Mouse (Mus musculus): ENCODE measurements around the gene H2al1d.
A peak's percentile ranks its signal among the peaks of the same experiment; 100 is the strongest.
"Not testable (repeated sequence)": the region's sequence is repeated elsewhere in the genome, so short reads cannot be mapped to it uniquely, and the experiment has no call there.

H2al1d gene

GRCm38 (mm10) chrX:11308524-11308923 lies at the start of gene H2al1d:
Gene H2al1d, plus strand, starts transcription at chrX:11308824.
- not testable (repeated sequence) for DNase-seq

- no peak for DNase-seq
Observed at GRCm38 (mm10) chrX:11264918-11265317, 43.7 kb upstream of the H2al1d start.

GRCm38 (mm10) chrX:11267791-11268190 lies 40.8 kb upstream of the H2al1d start:
- no peak for DNase-seq

GRCm38 (mm10) chrX:11269074-11269473 lies 39.5 kb upstream of the H2al1d start:
- peak; percentile 75 to 82 for DNase-seq

GRCm38 (mm10) chrX:11273190-11273589 lies 35.4 kb upstream of the H2al1d start:
- DNase-seq = no peak

- DNase-seq = no peak
Observed at GRCm38 (mm10) chrX:11277083-11277482, 31.5 kb upstream of the H2al1d start.

- no peak for DNase-seq
Observed at GRCm38 (mm10) chrX:11280741-11281140, 27.9 kb upstream of the H2al1d start.

- DNase-seq = peak; percentile 22 to 24
Observed at GRCm38 (mm10) chrX:11288306-11288882, 20.2 kb upstream of the H2al1d start.

GRCm38 (mm10) chrX:11289244-11289643 lies 19.4 kb upstream of the H2al1d start:
- DNase-seq = no peak

GRCm38 (mm10) chrX:11298957-11299356 lies 9.7 kb upstream of the H2al1d start, which contains the start of gene H2al1a:
Gene H2al1a, plus strand, starts transcription at chrX:11299257.
- DNase-seq = not testable (repeated sequence)

GRCm38 (mm10) chrX:11302132-11302531 lies 6.5 kb upstream of the H2al1d start, which contains the start of gene H2al1b:
Gene H2al1b, plus strand, starts transcription at chrX:11302432.
- not testable (repeated sequence) for DNase-seq

- not testable (repeated sequence) for DNase-seq
Observed at GRCm38 (mm10) chrX:11305355-11305754, 3.3 kb upstream of the H2al1d start, which contains the start of gene H2al1c. Gene H2al1c, plus strand, starts transcription at chrX:11305655.

- DNase-seq = not testable (repeated sequence)
Observed at GRCm38 (mm10) chrX:11311634-11312033, 3.0 kb downstream of the H2al1d start, which contains the start of gene H2al1e. Gene H2al1e, plus strand, starts transcription at chrX:11311934.

- DNase-seq = not testable (repeated sequence)
Observed at GRCm38 (mm10) chrX:11314858-11315257, 6.2 kb downstream of the H2al1d start, which contains the start of gene H2al1f. Gene H2al1f, plus strand, starts transcription at chrX:11315158.

GRCm38 (mm10) chrX:11317956-11318355 lies 9.3 kb downstream of the H2al1d start, which contains the start of gene H2al1g:
Gene H2al1g, plus strand, starts transcription at chrX:11318256.
- DNase-seq = not testable (repeated sequence)

- DNase-seq = not testable (repeated sequence)
Observed at GRCm38 (mm10) chrX:11321192-11321591, 12.6 kb downstream of the H2al1d start, which contains the start of gene H2al1h. Gene H2al1h, plus strand, starts transcription at chrX:11321492.

- not testable (repeated sequence) for DNase-seq
Observed at GRCm38 (mm10) chrX:11324359-11324758, 15.7 kb downstream of the H2al1d start, which contains the start of gene H2al1i. Gene H2al1i, plus strand, starts transcription at chrX:11324659.

- DNase-seq = not testable (repeated sequence)
Observed at GRCm38 (mm10) chrX:11327522-11327921, 18.9 kb downstream of the H2al1d start, which contains the start of gene H2al1j. Gene H2al1j, plus strand, starts transcription at chrX:11327822.

GRCm38 (mm10) chrX:11345762-11346161 lies 37.1 kb downstream of the H2al1d start:
- peak; percentile 29 to 51 for DNase-seq

GRCm38 (mm10) chrX:11346756-11347155 lies 38.1 kb downstream of the H2al1d start:
- DNase-seq = peak; percentile 23 to 76
